ENCODE assay signal across 9 mouse cellular contexts in the genomic region with DNA sequence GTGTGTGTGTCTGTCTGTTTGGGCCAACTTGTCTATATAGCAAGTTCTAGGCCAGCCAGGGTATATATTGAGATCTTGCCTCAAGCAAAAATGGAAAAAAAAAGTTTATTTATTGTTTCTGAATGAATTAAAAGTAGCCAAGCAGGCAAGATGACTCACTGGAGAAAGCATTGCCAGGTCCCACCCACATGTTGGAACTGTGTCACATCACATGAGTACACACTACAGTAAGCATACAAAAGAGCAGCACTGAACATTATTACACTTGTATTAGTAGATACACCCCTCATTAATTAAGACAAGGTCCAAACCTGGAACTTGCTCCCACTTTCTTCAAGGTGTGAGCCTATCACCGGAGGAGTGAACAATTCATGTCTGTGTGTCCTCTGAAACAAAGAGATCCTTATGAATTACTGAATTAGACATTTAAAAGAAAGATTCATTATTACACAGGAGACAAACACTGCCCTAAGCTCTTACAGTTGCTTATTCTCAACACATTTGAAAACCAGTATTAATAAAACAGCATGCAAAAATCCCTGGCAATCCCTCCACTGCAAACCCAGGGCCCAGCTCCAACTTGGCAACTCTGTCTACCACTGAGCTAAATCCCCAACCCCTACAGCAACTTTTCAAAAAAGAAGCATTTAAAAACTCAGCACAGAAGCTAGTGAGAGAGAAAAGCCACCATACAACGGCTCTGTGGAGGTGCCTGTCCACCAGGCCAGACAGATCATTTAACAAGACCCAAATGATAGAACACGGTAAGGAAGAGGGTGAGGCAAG. TPM values are rescaled to one million over a fixed set of nuclear protein-coding genes. Genes with fewer than 3 reads are reported as not detected.
DNase-seq lines count a peak whose midpoint lies in the region; ATAC-seq and TF ChIP-seq lines count a peak whose summit lies in the region.
"Had no signal": no experiment of that assay in that cellular context is flagged by ENCODE, and none has a peak within 500 bp of the region (broad histone marks: within the 10 kb centered on the region; RNA-seq: fewer than 3 reads in every experiment).

No protein-coding gene starts in this region.

- TF ChIP-seq CTCF in lung, postnatal 0 days (IDR thresholded peaks at IDR 0.05) = no peak

- no peak overlapping the region for H3K9ac ChIP-seq in lung, postnatal 0 days (replicated peaks; ENCODE audit: low read depth)
- no peak overlapping the region for H3K9ac ChIP-seq in liver, embryonic 11.5 days (ENCODE audit: low read depth, low read length)
- H3K9ac ChIP-seq: heart, embryonic 13.5 days; liver, embryonic 14.5 days had no signal

- H3K27me3 ChIP-seq in lung, postnatal 0 days (replicated peaks; ENCODE audit: insufficient read depth, low read length) = no peaks in the 10 kb centered on the region
- no peaks in the 10 kb centered on the region for H3K27me3 ChIP-seq in liver, embryonic 11.5 days (replicated peaks; ENCODE audit: control insufficient read depth, insufficient read depth, low read length)
- H3K27me3 ChIP-seq: heart, embryonic 13.5 days had no signal

- no peak overlapping the region for H3K4me3 ChIP-seq in lung, postnatal 0 days (ENCODE audit: low read depth, low read length)
- H3K4me3 ChIP-seq in liver, embryonic 11.5 days (ENCODE audit: low read depth, low read length) = no peak overlapping the region
- H3K4me3 ChIP-seq: heart, embryonic 13.5 days had no signal

- no peaks in the 10 kb centered on the region for H3K9me3 ChIP-seq in lung, postnatal 0 days (ENCODE audit: low read length)
- no peaks in the 10 kb centered on the region for H3K9me3 ChIP-seq in liver, embryonic 11.5 days (ENCODE audit: control insufficient read depth, low read length)
- H3K9me3 ChIP-seq: heart, embryonic 13.5 days had no signal

- WGBS in lung, postnatal 0 days = 77% methylated on average over 3 of the region's 3 CpGs
- WGBS in liver, embryonic 11.5 days = 94% methylated on average over 3 of the region's 3 CpGs

- no peak for TF ChIP-seq EP300 in lung, postnatal 0 days (IDR thresholded peaks at IDR 0.05)

- no peaks in the 10 kb centered on the region for H3K36me3 ChIP-seq in lung, postnatal 0 days (ENCODE audit: insufficient read depth, low read length)
- H3K36me3 ChIP-seq in liver, embryonic 11.5 days (ENCODE audit: control insufficient read depth, insufficient read depth, low read length) = peaks cover 40% of the 10 kb centered on the region

- no peak for ATAC-seq in lung, postnatal 0 days
- ATAC-seq in liver, embryonic 11.5 days (replicated peaks; ENCODE audit: low FRiP score) = no peak

- peak; percentile 78 for DNase-seq in Muller cell, postnatal 12 days (ENCODE audit: inconsistent ontology term)
- DNase-seq in adrenal gland, adult 8-10 months = peak; percentile 34
- DNase-seq in gonadal fat pad, adult 2 months (ENCODE audit: low read depth) = peak; percentile 82
- DNase-seq in lung, postnatal 0 days (ENCODE audit: low spot score) = peak; percentile 28
- DNase-seq in neural tube, embryonic 10.5 days (ENCODE audit: extremely low spot score, low spot score) = no peak
- DNase-seq in liver, embryonic 11.5 days (ENCODE audit: low spot score) = no peak
- no peak for DNase-seq in kidney, postnatal 25 days

- H3K4me1 ChIP-seq in lung, postnatal 0 days (ENCODE audit: insufficient read depth, low read depth, low read length) = no peaks in the 10 kb centered on the region
- H3K4me1 ChIP-seq in liver, embryonic 11.5 days (replicated peaks; ENCODE audit: control insufficient read depth, insufficient read depth, low read length) = no peaks in the 10 kb centered on the region
- H3K4me1 ChIP-seq: heart, embryonic 13.5 days had no signal

- no peak overlapping the region for H3K4me2 ChIP-seq in lung, postnatal 0 days (replicated peaks; ENCODE audit: low read depth, low read length)
- no peak overlapping the region for H3K4me2 ChIP-seq in liver, embryonic 11.5 days
- H3K4me2 ChIP-seq: heart, embryonic 13.5 days had no signal

- no peak overlapping the region for H3K27ac ChIP-seq in lung, postnatal 0 days (ENCODE audit: low read length)
- H3K27ac ChIP-seq in liver, embryonic 11.5 days (ENCODE audit: low read depth, low read length) = no peak overlapping the region
- H3K27ac ChIP-seq: heart, embryonic 13.5 days; liver, embryonic 14.5 days had no signal

RNA-seq across cellular contexts. Expression of a gene that starts 11.1 kb away (rescaled TPM):
- total RNA-seq in adrenal gland, adult 8-10 months (2022) = 1 to 10 TPM; 3.6 to 7.2 (median 5.3) TPM
- not detected in 2 replicates for polyA plus RNA-seq in gonadal fat pad, adult 2 months (2012; rRNA removed)
- polyA plus RNA-seq in lung, postnatal 0 days (2015; fragmentation: Nextera tagmentation; extraction: Ambion mirVana) = 6.3 and 6.4 TPM in 2 replicates
- 35.5 and 37.9 TPM in 2 replicates for polyA plus RNA-seq in liver, embryonic 11.5 days (2014; fragmentation: Nextera tagmentation; extraction: Ambion mirVana)

RNA-seq across cellular contexts. Expression of a gene that starts 12.8 kb away (rescaled TPM):
- 1 to 10 TPM; 1.9 to 2.6 (median 2.4) TPM for total RNA-seq in adrenal gland, adult 8-10 months (2022)
- 2.6 and 3.3 TPM in 2 replicates for polyA plus RNA-seq in gonadal fat pad, adult 2 months (2012; rRNA removed)
- 5.3 and 6.1 TPM in 2 replicates for polyA plus RNA-seq in lung, postnatal 0 days (2015; fragmentation: Nextera tagmentation; extraction: Ambion mirVana)
- 42.5 and 46.9 TPM in 2 replicates for polyA plus RNA-seq in liver, embryonic 11.5 days (2014; fragmentation: Nextera tagmentation; extraction: Ambion mirVana)

RNA-seq across cellular contexts. Expression of a gene that starts 17.0 kb away (rescaled TPM):
- total RNA-seq in adrenal gland, adult 8-10 months (2022) = 1 to 10 TPM in 3 of 4 experiments, under 1 TPM in 1; 0.94 to 2.2 (median 1.5) TPM
- polyA plus RNA-seq in gonadal fat pad, adult 2 months (2012; rRNA removed) = 1.6 and 1.9 TPM in 2 replicates
- polyA plus RNA-seq in lung, postnatal 0 days (2015; fragmentation: Nextera tagmentation; extraction: Ambion mirVana) = 5.8 and 6.3 TPM in 2 replicates
- polyA plus RNA-seq in liver, embryonic 11.5 days (2014; fragmentation: Nextera tagmentation; extraction: Ambion mirVana) = 12.2 and 14.0 TPM in 2 replicates

RNA-seq across cellular contexts. Expression of a gene that starts 18.3 kb away (rescaled TPM):
- 1 to 10 TPM; 5.1 to 8.0 (median 5.8) TPM for total RNA-seq in adrenal gland, adult 8-10 months (2022)
- 1.7 and 1.9 TPM in 2 replicates for polyA plus RNA-seq in gonadal fat pad, adult 2 months (2012; rRNA removed)
- polyA plus RNA-seq in lung, postnatal 0 days (2015; fragmentation: Nextera tagmentation; extraction: Ambion mirVana) = 7.9 and 8.2 TPM in 2 replicates
- polyA plus RNA-seq in liver, embryonic 11.5 days (2014; fragmentation: Nextera tagmentation; extraction: Ambion mirVana) = 28.6 and 29.8 TPM in 2 replicates

RNA-seq across cellular contexts. Expression of a gene that starts 25.8 kb away (rescaled TPM):
- 10 to 100 TPM in 1 of 4 experiments, 1 to 10 TPM in 3; 5.8 to 10.7 (median 8.9) TPM for total RNA-seq in adrenal gland, adult 8-10 months (2022)
- 7.0 and 8.9 TPM in 2 replicates for polyA plus RNA-seq in gonadal fat pad, adult 2 months (2012; rRNA removed)
- polyA plus RNA-seq in lung, postnatal 0 days (2015; fragmentation: Nextera tagmentation; extraction: Ambion mirVana) = 22.7 and 25.5 TPM in 2 replicates
- polyA plus RNA-seq in liver, embryonic 11.5 days (2014; fragmentation: Nextera tagmentation; extraction: Ambion mirVana) = 5.7 and 5.8 TPM in 2 replicates

Comparison
In these comparisons a context has a peak if more than half of its experiments do, and no peak if none do; other contexts are left out.
1. DNase-seq: peak in Muller cell, postnatal 12 days (single experiment), adrenal gland, adult 8-10 months (single experiment), gonadal fat pad, adult 2 months (single experiment) and lung, postnatal 0 days (single experiment); none in neural tube, embryonic 10.5 days (single experiment), liver, embryonic 11.5 days (single experiment) and kidney, postnatal 25 days (0 of 2).